Mouse (Mus musculus) thymus, adult 2 months (tissue): ENCODE measurements at regions not wholly inside any gene's neighbourhood (a gene's known extent, or its start where the extent isn't known, plus 50 kb on each side); places are given as distances from the start of the nearest gene placed in this dataset.

Experiments used
- CTCF ChIP-seq: fragments of 200-500 bp; IDR thresholded peaks from 2 replicates; pipeline ENCODE4 v1.5.1; 2012; ENCODE audit warnings: mild to moderate bottlenecking, control low read depth, low read length, moderate library complexity, borderline replicate concordance; ENCODE audit not compliant: control insufficient read depth, poor library complexity, insufficient read depth; ENCODE audit errors: extremely low read depth
- POLR2A ChIP-seq: fragments of 200-500 bp; IDR thresholded peaks from 2 replicates; pipeline ENCODE4 v1.6.1; 2012; ENCODE audit warnings: mild to moderate bottlenecking, low read length, control low read depth, moderate library complexity; ENCODE audit not compliant: control insufficient read depth, poor library complexity, insufficient read depth; ENCODE audit errors: extremely low read depth

- TF ChIP-seq CTCF (no peak), POLR2A (no peak)
Observed at GRCm38 (mm10) chr14:76254565-76255501, 144.1 kb downstream of the Nufip1 start.
